Mouse (Mus musculus) midbrain, embryonic 13.5 days (tissue): ENCODE measurements around the gene Kcnq1. TPM values are rescaled to one million over a fixed set of nuclear protein-coding genes. Genes with fewer than 3 reads are reported as not detected.

Experiments used
- ATAC-seq: fragments of 200-750 bp; cut with Nextera tagmentation; 2 replicates; pipeline ENCODE4 v1.8.0; 2017; ENCODE audit warnings: mild to moderate bottlenecking, moderate TSS enrichment, moderate library complexity
- H3K27ac ChIP-seq: fragments of 300-500 bp; sonication (generic); 2 replicates; pipeline ENCODE4 v1.5.1; 2015; ENCODE audit warnings: inconsistent platforms, mild to moderate bottlenecking, moderate library complexity
- H3K27me3 ChIP-seq: fragments of 300-500 bp; sonication (generic); 2 replicates; pipeline ENCODE4 v1.6.1; 2015; ENCODE audit warnings: mild to moderate bottlenecking, inconsistent platforms
- H3K36me3 ChIP-seq: fragments of 300-500 bp; sonication (generic); 2 replicates; pipeline ENCODE4 v1.6.1; 2015; ENCODE audit warnings: mild to moderate bottlenecking, inconsistent platforms
- H3K4me1 ChIP-seq: fragments of 300-500 bp; sonication (generic); replicated peaks from 2 replicates; pipeline ENCODE4 v1.6.1; 2015; ENCODE audit warnings: inconsistent platforms
- H3K4me2 ChIP-seq: fragments of 300-500 bp; sonication (generic); replicated peaks from 2 replicates; pipeline ENCODE4 v1.6.1; 2015; ENCODE audit warnings: moderate library complexity, mild to moderate bottlenecking, inconsistent platforms
- H3K4me3 ChIP-seq: fragments of 300-500 bp; sonication (generic); replicated peaks from 2 replicates; pipeline ENCODE4 v1.5.1; 2015; ENCODE audit warnings: mild to moderate bottlenecking, inconsistent platforms
- H3K9ac ChIP-seq: fragments of 300-500 bp; sonication (generic); replicated peaks from 2 replicates; pipeline ENCODE4 v1.6.1; 2015; ENCODE audit warnings: mild to moderate bottlenecking, inconsistent platforms
- H3K9me3 ChIP-seq: fragments of 300-500 bp; sonication (generic); 2 replicates; pipeline ENCODE4 v1.6.1; 2016; ENCODE audit warnings: mild to moderate bottlenecking, inconsistent platforms
- WGBS: fragments of 180-500 bp; shearing (Covaris S2); methylation state at CpG from one replicate; pipeline ENCODE4 v1.1.7; 2015; 5-methylcytosine and 5-hydroxymethylcytosine counted together
- polyA plus RNA-seq: library from polyadenylated mRNA; unstranded; fragments of >200 nt; fragmentation: Nextera tagmentation; extraction: Ambion mirVana; gene quantifications from 2 replicates; pipeline ENCODE4 v1.2.1, GENCODE M21; 2015

Kcnq1 gene
- polyA plus RNA-seq, 1 experiment from 2014 or later: 0.89 TPM

DNA sequence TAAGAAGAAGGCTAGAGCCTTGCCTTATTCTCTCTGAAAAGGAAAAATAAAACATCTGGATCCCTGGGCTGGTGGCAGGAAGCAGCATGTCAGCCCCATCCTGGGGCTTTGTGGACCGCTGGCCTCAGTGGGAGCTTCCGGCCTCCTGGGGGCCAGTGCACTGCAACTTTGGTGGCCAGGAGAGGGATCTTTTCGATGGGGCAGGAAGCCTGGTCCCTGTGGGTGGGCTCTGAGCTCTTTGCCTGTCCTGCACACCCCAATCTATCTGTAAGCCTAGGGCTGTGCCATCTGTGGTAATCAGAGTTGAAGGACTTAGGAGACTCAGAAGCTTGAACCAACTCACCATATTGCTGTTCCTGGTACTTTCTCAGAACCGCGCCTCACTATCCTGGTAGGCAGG lies 84.7 kb downstream of the Kcnq1 start:
- 84% methylated on average over 5 of the region's 5 CpGs for WGBS
- H3K4me3 ChIP-seq: no peak overlapping the region
- peaks cover 4% of the 10 kb centered on the region; the same call in 1 of the 2 replicates for H3K4me1 ChIP-seq

DNA sequence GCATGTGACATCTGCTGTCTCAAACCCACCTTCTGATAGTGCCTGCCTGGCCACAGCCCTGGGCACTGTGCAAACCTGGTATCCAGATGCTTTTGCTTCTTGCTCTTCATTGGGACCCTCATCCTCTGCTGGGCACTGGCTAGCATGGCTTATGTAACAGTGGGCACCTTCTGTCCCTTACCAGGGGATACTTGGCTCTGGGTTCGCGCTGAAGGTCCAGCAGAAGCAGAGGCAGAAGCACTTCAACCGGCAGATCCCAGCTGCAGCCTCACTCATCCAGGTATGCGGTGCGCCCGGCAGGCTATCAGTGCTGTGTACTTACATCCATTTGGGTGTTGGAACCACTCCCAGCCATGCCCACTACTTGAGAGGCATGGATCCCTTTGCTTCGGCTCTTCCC lies 86.2 kb downstream of the Kcnq1 start:
- 92% methylated on average over 7 of the region's 7 CpGs for WGBS
- Histone ChIP-seq H3K4me2 (no peak overlapping the region), H3K27me3 (no peaks in the 10 kb centered on the region), H3K9ac (no peak overlapping the region), H3K4me3 (no peak overlapping the region), H3K27ac (no peak overlapping the region), H3K9me3 (no peaks in the 10 kb centered on the region), H3K4me1 (no peaks in the 10 kb centered on the region), H3K36me3 (no peaks in the 10 kb centered on the region)
- no peak for ATAC-seq

More for the DNA sequence above, 84.7 kb downstream of the Kcnq1 start:
- H3K27me3 ChIP-seq: no peaks in the 10 kb centered on the region
- ATAC-seq: no peak
- H3K4me2 ChIP-seq: no peak overlapping the region
- no peaks in the 10 kb centered on the region for H3K9me3 ChIP-seq
- H3K9ac ChIP-seq: no peak overlapping the region
- no peaks in the 10 kb centered on the region for H3K36me3 ChIP-seq
- no peak overlapping the region for H3K27ac ChIP-seq

DNA sequence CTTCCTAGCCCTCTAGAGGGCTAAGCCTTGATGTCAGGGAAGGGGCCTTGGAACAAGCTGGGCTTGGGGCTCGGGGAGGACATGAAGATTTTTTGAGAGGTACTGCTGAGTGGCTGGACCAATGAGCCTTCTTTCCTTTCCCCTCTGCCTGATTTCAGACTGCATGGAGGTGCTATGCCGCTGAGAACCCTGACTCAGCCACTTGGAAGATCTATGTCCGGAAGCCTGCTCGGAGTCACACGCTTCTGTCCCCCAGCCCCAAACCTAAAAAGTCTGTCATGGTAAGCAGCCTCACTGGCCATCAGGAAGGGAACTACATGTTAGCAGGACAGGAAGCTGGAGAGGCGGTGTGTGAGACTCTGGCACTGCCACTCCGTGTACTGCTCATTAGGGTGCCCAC lies 87.9 kb downstream of the Kcnq1 start:
- Histone ChIP-seq H3K36me3 (no peaks in the 10 kb centered on the region), H3K4me3 (no peak overlapping the region), H3K27me3 (no peaks in the 10 kb centered on the region), H3K9me3 (no peaks in the 10 kb centered on the region), H3K4me1 (peaks cover 13% of the 10 kb centered on the region), H3K9ac (no peak overlapping the region), H3K4me2 (no peak overlapping the region), H3K27ac (no peak overlapping the region)
- WGBS: 89% methylated on average over 7 of the region's 7 CpGs
- no peak for ATAC-seq

DNA sequence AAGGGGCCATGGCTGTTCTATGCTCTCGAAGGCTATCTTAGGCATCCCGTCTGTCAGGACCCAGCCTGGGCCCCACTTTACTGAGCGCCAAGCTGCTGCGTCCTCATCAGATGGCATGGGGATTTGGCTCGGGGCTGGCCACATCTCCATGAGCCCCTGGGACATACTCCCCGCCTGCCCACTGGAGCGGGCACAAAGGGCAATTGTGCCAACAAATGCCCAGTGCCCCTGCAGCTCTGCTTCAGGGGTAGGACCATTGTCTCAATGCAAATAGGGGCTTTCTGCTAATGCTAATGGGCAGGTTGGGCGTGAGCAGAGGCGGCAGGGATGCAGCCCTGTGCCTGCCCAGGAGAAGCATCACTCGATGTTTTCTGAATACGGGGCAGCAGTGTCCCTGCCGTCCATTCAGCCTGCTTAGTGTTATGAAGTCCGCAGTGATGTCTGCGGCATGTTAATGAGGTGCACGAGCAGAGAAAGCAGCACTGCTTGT lies 91.8 kb downstream of the Kcnq1 start:
- H3K9ac ChIP-seq: peak overlapping the region; percentile 24; the same call in 1 of the 2 replicates
- peak overlapping the region; percentile 67 for H3K27ac ChIP-seq
- H3K36me3 ChIP-seq: no peaks in the 10 kb centered on the region

DNA sequence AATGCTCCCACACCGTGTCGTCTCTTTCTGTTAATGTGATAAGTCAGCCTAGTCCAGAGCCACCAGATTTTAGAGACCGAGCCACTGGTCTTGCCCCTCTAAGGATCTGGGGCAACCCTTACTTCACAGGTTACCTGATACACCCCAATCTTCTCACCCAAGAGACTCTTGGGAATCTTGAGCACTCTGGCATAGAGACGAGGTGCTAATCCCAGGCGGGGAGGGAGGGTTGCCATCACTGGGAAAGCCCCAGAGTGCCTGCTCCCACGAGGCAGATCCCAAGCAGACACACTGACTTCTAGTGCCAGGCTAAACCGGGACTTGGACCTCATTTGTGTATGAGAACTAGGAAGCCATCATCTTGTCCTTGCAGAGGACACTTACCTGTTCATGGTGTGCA lies 92.3 kb downstream of the Kcnq1 start:
- Histone ChIP-seq H3K4me1 (peaks cover 13% of the 10 kb centered on the region), H3K27me3 (no peaks in the 10 kb centered on the region), H3K4me2 (peak overlapping the region; percentile 42), H3K9me3 (no peaks in the 10 kb centered on the region), H3K9ac (0 out of 2 replicates have a peak overlapping the region, but pooled peaks have one; percentile 24), H3K27ac (peak overlapping the region; percentile 67), H3K4me3 (no peak overlapping the region), H3K36me3 (no peaks in the 10 kb centered on the region)
- ATAC-seq: peak; percentile 44
- WGBS: 25% methylated on average over 7 of the region's 7 CpGs

More for the DNA sequence above, 91.8 kb downstream of the Kcnq1 start:
- H3K4me1 ChIP-seq: peaks cover 13% of the 10 kb centered on the region
- no peak overlapping the region for H3K4me3 ChIP-seq
- no peaks in the 10 kb centered on the region for H3K9me3 ChIP-seq
- no peaks in the 10 kb centered on the region for H3K27me3 ChIP-seq
- ATAC-seq: peak; percentile 97
- peak overlapping the region; percentile 42 for H3K4me2 ChIP-seq
- WGBS: 21% methylated on average over 15 of the region's 15 CpGs

DNA sequence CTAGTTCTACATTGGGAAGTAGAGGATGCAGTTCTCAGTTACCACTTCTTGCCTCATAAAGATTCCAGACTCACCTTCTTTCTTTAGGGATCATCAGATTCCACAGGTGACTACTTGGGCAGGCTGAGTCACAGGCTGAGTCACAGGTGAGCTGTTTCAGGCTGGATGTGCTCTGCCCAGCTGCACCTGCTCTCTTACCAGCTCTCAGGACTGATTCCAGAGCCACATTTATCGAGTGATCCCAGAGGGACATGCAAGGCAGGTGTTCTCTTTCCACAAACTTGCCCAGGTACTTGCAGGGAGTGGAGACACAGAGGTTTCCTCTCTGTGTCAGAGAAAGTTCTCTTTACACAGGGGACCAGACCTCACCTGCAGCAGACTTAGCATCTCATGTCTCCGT lies 95.1 kb downstream of the Kcnq1 start:
- Histone ChIP-seq H3K9me3 (no peaks in the 10 kb centered on the region), H3K27me3 (no peaks in the 10 kb centered on the region), H3K4me1 (peaks cover 13% of the 10 kb centered on the region), H3K9ac (no peak overlapping the region), H3K27ac (no peak overlapping the region), H3K36me3 (no peaks in the 10 kb centered on the region), H3K4me3 (no peak overlapping the region), H3K4me2 (no peak overlapping the region)
- 85% methylated on average over 2 of the region's 2 CpGs for WGBS
- ATAC-seq: no peak

DNA sequence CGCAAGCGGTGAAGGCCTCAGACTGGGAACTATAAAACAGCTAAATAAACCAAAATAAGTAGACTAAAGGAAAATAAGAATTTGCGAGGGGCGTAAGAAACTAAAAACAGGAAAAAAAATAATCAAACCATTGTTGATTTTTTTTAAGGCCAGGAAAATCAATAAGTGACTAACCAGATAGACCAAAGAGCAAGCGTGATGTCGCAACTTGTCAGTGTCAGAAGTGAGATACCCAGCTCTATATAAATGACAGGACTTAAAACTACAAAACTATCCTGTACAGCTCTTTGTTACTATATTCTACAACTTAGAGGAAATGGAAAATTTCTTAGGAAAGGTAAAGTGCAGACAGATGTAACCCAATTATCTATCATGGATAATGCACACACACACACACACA lies 97.7 kb downstream of the Kcnq1 start:
- no peak for ATAC-seq
- no peaks in the 10 kb centered on the region; the same call in 1 of the 2 replicates for H3K4me1 ChIP-seq
- no peak overlapping the region for H3K9ac ChIP-seq
- H3K27ac ChIP-seq: no peak overlapping the region
- H3K27me3 ChIP-seq: no peaks in the 10 kb centered on the region
- no peak overlapping the region for H3K4me3 ChIP-seq
- H3K36me3 ChIP-seq: no peaks in the 10 kb centered on the region
- H3K9me3 ChIP-seq: no peaks in the 10 kb centered on the region
- H3K4me2 ChIP-seq: no peak overlapping the region
- WGBS: 97% methylated on average over 6 of the region's 6 CpGs

DNA sequence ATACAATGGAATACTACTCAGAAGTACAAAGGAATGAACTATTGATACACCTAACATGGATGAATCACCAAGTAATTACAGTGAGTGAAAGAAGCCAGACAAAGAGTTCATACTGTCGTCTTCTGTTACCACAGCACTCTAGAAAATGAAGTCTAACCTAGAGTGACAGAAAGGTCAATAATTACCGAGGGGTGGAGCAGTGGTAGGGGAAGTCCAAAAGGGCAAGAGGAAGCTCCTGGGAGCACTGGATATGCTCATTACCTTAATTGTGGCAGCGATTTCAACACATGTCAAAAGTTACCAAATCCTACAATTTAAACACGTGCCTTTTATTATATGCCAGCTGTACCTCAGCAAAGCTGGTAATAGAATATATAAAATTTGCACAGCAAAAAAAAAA lies 100.9 kb downstream of the Kcnq1 start:
- H3K36me3 ChIP-seq: no peaks in the 10 kb centered on the region
- no peaks in the 10 kb centered on the region for H3K9me3 ChIP-seq
- H3K4me3 ChIP-seq: no peak overlapping the region
- H3K4me2 ChIP-seq: no peak overlapping the region
- no peak overlapping the region for H3K9ac ChIP-seq
- H3K27ac ChIP-seq: no peak overlapping the region
- WGBS: 59% methylated on average over 4 of the region's 4 CpGs
- no peaks in the 10 kb centered on the region for H3K4me1 ChIP-seq
- H3K27me3 ChIP-seq: no peaks in the 10 kb centered on the region
- no peak for ATAC-seq

DNA sequence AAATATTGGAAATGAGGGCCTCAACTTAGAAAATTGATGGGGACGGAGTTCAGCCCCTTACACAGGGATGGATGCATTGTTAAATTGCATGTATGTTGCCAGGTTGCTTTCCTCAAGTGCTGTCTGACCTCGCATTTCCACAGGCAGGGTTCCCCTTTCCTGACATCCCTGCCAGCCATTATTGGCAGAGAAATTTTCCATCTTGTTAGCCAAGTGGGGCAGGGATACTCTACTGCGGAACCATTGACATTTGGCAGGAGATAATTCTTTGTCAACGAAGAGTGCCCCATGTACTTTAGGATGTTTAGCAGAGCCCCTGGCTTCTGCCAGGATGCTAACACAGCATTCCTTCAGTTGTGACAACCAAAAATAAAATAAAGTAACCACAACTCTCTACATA lies 104.6 kb downstream of the Kcnq1 start:
- 81% methylated on average over 4 of the region's 4 CpGs for WGBS
- no peak overlapping the region for H3K9ac ChIP-seq
- no peaks in the 10 kb centered on the region for H3K36me3 ChIP-seq
- no peak overlapping the region for H3K27ac ChIP-seq
- no peak for ATAC-seq
- H3K4me2 ChIP-seq: no peak overlapping the region
- no peaks in the 10 kb centered on the region for H3K4me1 ChIP-seq
- no peaks in the 10 kb centered on the region for H3K27me3 ChIP-seq
- H3K4me3 ChIP-seq: no peak overlapping the region
- no peaks in the 10 kb centered on the region for H3K9me3 ChIP-seq

DNA sequence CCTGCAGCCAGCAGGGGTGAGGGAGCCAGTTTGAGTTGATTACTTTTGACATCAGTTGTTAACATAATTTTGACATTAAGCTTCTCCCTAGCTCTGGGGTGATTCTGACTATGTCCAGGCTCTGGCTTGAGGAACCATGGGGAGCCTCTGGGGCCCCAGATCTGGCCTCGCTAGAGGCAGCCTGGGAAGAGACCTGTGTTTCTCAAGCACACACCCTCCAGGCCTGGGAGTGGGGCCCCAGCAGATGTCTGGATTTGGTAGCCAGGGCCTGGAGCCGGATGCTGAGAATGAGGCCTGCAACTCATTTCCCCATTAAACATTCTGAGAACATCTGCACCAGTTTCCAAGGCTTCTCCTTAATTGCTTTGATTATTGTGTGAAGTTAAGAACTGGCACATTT lies 145.0 kb downstream of the Kcnq1 start:
- Histone ChIP-seq H3K4me2 (no peak overlapping the region), H3K27me3 (no peaks in the 10 kb centered on the region), H3K4me1 (0 out of 2 replicates have a peak, but pooled peaks cover 3% of the 10 kb centered on the region), H3K9me3 (peaks cover 10% of the 10 kb centered on the region), H3K4me3 (no peak overlapping the region), H3K36me3 (peaks cover 40% of the 10 kb centered on the region), H3K9ac (no peak overlapping the region), H3K27ac (no peak overlapping the region)
- WGBS: 87% methylated on average over 2 of the region's 2 CpGs
- ATAC-seq: no peak

DNA sequence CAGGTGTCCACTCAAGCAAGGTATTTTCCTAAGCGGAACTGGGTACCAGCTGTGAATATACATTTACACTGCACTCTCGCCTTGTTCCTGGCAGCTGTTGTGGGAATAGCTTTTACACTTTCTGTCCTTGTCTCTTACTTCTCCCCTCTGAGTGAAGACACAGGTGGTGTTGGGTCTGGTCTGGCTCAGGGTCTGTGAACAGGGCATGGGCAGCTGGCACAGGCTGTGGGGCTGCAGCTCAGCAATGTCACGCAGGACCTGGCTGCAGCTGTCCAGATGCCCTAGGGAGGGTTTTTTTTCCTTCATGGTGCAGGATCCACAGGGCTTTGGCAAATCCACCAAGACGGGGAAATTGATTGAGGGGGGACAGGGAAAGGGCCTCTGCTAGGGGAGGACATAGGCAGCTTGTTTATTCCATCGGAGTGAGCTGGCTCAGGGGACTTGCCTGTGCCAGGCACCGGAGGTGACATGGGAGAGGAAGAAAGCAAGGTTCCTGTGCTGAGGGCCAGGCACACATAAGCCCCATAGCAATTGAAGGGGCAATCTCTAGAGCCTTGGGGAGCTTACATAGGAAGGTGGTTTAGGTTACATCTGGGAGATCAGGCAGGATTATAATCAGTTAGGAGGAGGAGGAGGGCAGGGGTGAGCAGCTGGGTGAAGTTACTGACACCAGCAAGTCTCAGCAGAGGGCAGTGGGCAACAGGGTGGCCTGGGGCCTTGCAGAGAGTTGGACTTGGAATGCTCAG lies 147.1 kb downstream of the Kcnq1 start:
- H3K4me3 ChIP-seq: no peak overlapping the region
- no peak overlapping the region for H3K27ac ChIP-seq
- no peak overlapping the region for H3K9ac ChIP-seq
- no peak overlapping the region for H3K4me2 ChIP-seq
- WGBS: 84% methylated on average over 6 of the region's 6 CpGs
- H3K9me3 ChIP-seq: peaks cover 10% of the 10 kb centered on the region
- H3K4me1 ChIP-seq: 0 out of 2 replicates have a peak, but pooled peaks cover 3% of the 10 kb centered on the region
- no peaks in the 10 kb centered on the region for H3K27me3 ChIP-seq
- peaks cover 40% of the 10 kb centered on the region for H3K36me3 ChIP-seq
- no peak for ATAC-seq

DNA sequence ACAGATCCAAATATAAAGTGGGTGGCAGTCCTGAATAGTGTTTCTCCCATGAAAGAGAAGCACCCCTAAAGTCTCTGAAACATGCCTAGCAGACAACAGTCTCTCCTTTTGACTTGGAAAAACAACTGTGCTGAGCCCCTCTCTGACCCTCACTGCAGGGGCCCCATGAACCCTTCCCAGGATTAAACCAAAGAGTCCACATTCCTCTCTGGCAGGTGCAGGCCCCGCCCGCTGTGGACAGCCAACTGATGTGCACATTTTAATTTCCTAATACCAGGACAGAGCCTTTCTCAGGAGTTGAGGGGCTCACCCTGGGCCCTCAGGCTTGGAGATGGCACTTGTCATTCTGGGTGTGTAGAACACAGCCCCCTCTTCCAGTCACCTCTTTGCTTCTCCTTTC lies 148.7 kb downstream of the Kcnq1 start:
- H3K4me1 ChIP-seq: 0 out of 2 replicates have a peak, but pooled peaks cover 3% of the 10 kb centered on the region
- no peaks in the 10 kb centered on the region for H3K27me3 ChIP-seq
- H3K27ac ChIP-seq: no peak overlapping the region
- 85% methylated on average over 2 of the region's 2 CpGs for WGBS
- H3K9me3 ChIP-seq: peaks cover 10% of the 10 kb centered on the region
- H3K9ac ChIP-seq: no peak overlapping the region
- no peak overlapping the region for H3K4me3 ChIP-seq
- no peak for ATAC-seq
- peaks cover 40% of the 10 kb centered on the region for H3K36me3 ChIP-seq
- no peak overlapping the region for H3K4me2 ChIP-seq
